Comparison of ENCODE assay signal across 8 mouse cellular contexts in the genomic region with DNA sequence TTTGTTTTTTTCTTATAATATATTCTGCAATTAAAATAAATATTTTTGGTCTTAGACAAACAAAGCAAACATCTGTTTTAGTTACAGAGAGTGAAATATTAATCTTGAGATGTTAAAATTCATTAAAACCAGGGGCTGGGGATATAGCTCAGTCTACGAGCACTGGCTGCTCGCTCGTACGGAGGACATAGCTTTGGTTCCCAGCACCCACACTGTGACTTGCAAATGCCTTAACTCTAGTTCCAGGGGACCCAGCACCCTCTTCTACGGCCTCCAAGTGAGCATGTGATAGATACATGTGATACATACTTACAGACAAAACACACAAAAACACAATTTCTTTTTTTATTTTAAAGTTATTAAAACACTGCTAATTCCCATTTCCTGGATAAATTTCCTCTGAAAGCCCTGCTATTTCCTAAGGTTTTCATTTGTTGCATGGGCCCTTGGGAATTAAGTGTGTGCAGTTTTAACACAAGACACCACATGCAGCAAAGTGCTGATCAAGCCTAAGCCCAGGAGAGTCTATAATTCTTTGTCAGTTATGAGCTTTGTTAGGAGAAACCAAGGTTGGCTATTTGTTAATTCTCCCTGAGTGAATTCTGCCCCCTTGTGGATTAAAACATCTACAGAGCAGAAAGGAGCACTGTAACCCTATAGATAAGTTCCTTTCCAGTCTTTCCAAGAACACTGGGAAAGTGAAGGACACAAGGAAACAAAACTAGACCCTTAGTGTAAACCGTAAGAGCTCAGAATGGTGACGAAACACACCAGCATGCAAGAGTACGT. TPM values are rescaled to one million over a fixed set of nuclear protein-coding genes. Genes with fewer than 3 reads are reported as not detected.
DNase-seq lines count a peak whose midpoint lies in the region; ATAC-seq and TF ChIP-seq lines count a peak whose summit lies in the region.

No protein-coding gene starts in this region.

- H3K27me3 ChIP-seq in hindbrain, postnatal 0 days (ENCODE audit: insufficient read depth, low read length), result no peaks in the 10 kb centered on the region
- no peaks in the 10 kb centered on the region for H3K27me3 ChIP-seq in midbrain, embryonic 16.5 days (ENCODE audit: control insufficient read depth, insufficient read depth, low read depth, low read length)

- 70% methylated on average over 8 of the region's 8 CpGs for WGBS in hindbrain, postnatal 0 days
- 73% methylated on average over 8 of the region's 8 CpGs for WGBS in midbrain, embryonic 16.5 days

- no peaks in the 10 kb centered on the region for H3K4me1 ChIP-seq in hindbrain, postnatal 0 days (ENCODE audit: insufficient read depth, low read length)
- H3K4me1 ChIP-seq in midbrain, embryonic 16.5 days (ENCODE audit: control insufficient read depth, insufficient read depth, low read length), result no peaks in the 10 kb centered on the region; the same call in 1 of the 2 replicates

- no peak overlapping the region for H3K4me3 ChIP-seq in hindbrain, postnatal 0 days (ENCODE audit: low read length)
- H3K4me3 ChIP-seq in midbrain, embryonic 16.5 days (ENCODE audit: low read depth, low read length), result no peak overlapping the region

- no peak overlapping the region for H3K9ac ChIP-seq in hindbrain, postnatal 0 days (replicated peaks; ENCODE audit: low read length)
- H3K9ac ChIP-seq in midbrain, embryonic 16.5 days (ENCODE audit: low read depth, low read length), result no peak overlapping the region

- TF ChIP-seq CTCF in hindbrain, postnatal 0 days (IDR thresholded peaks at IDR 0.05; ENCODE audit: low read depth), result peak; percentile 76

- ATAC-seq in hindbrain, postnatal 0 days, result peak; percentile 49; the same call in 1 of the 2 replicates
- ATAC-seq in midbrain, embryonic 16.5 days, result peak; percentile 59; the same call in 1 of the 2 replicates

- DNase-seq in layer of hippocampus, adult 9-11 months, result peak; percentile 42
- no peak for DNase-seq in layer of hippocampus, postnatal 36 days
- DNase-seq in NIH3T3 (ENCODE audit: low read depth), result peak; percentile 79
- peak; percentile 66 for DNase-seq in embryo, embryonic 9.5 days (ENCODE audit: extremely low spot score)
- peak; percentile 86 for DNase-seq in hindbrain, postnatal 0 days (ENCODE audit: low spot score)
- DNase-seq in T-cell, adult 2 months (ENCODE audit: low spot score), result no peak
- no peak for DNase-seq in adrenal gland, adult 18-20 months (ENCODE audit: low spot score in 2 of 2)

- no peak overlapping the region for H3K27ac ChIP-seq in hindbrain, postnatal 0 days
- H3K27ac ChIP-seq in midbrain, embryonic 16.5 days (ENCODE audit: low read length), result no peak overlapping the region

- H3K36me3 ChIP-seq in hindbrain, postnatal 0 days (ENCODE audit: insufficient read depth, low read length), result no peaks in the 10 kb centered on the region
- H3K36me3 ChIP-seq in midbrain, embryonic 16.5 days (ENCODE audit: control insufficient read depth, insufficient read depth, low read length), result no peaks in the 10 kb centered on the region

- H3K9me3 ChIP-seq in hindbrain, postnatal 0 days (ENCODE audit: low read length), result no peaks in the 10 kb centered on the region
- no peaks in the 10 kb centered on the region for H3K9me3 ChIP-seq in midbrain, embryonic 16.5 days (replicated peaks; ENCODE audit: control insufficient read depth, low read length, poor library complexity, severe bottlenecking)

- no peak overlapping the region for H3K4me2 ChIP-seq in hindbrain, postnatal 0 days (ENCODE audit: low read depth, low read length)
- H3K4me2 ChIP-seq in midbrain, embryonic 16.5 days (ENCODE audit: low read length), result no peak overlapping the region

RNA-seq across cellular contexts. Expression of gene Hspa8, which starts 50.8 kb away (rescaled TPM):
- 1,000 to 10,000 TPM; 2,357 to 2,519 TPM for total RNA-seq in layer of hippocampus, postnatal 36 days (2021)
- total RNA-seq in hindbrain, postnatal 0 days (2014; rRNA removed), result 3,796 and 3,887 TPM in 2 replicates
- 2,316 and 2,371 TPM in 2 replicates for polyA plus RNA-seq in hindbrain, postnatal 0 days (2015; fragmentation: Nextera tagmentation; extraction: Ambion mirVana)
- polyA plus RNA-seq in midbrain, embryonic 16.5 days (2015; fragmentation: Nextera tagmentation; extraction: Ambion mirVana), result 3,317 and 3,489 TPM in 2 replicates
- 1,000 to 10,000 TPM; 3,946 to 4,032 TPM for total RNA-seq in adrenal gland, adult 18-20 months (2021)

Comparison
In these comparisons a context has a peak if more than half of its experiments do, and no peak if none do; other contexts are left out.
1. DNase-seq: peak in layer of hippocampus, adult 9-11 months (single experiment), NIH3T3 (single experiment), embryo, embryonic 9.5 days (single experiment) and hindbrain, postnatal 0 days (single experiment); none in layer of hippocampus, postnatal 36 days (0 of 2), T-cell, adult 2 months (single experiment) and adrenal gland, adult 18-20 months (0 of 2).